ENCODE assay signal across 11 mouse cellular contexts in genomic region chr7:46740041-46740440, GRCm38 (mm10). TPM values are rescaled to one million over a fixed set of nuclear protein-coding genes. Genes with fewer than 3 reads are reported as not detected.
"Had no signal": no experiment of that assay in that cellular context is flagged by ENCODE, and none has a peak within 500 bp of the region (broad histone marks: within the 10 kb centered on the region; RNA-seq: fewer than 3 reads in every experiment).

No protein-coding gene starts in this region.

RNA-seq across cellular contexts. Expression of gene Saa1, which starts 2.7 kb away (rescaled TPM):
- polyA plus RNA-seq: neural tube, embryonic 14.5 days; small intestine, adult 2 months; spleen, adult 2 months; urinary bladder, adult 2 months had no signal

RNA-seq across cellular contexts. Expression of gene Saa4, which starts 7.6 kb away (rescaled TPM):
- polyA plus RNA-seq: neural tube, embryonic 13.5 days; neural tube, embryonic 14.5 days; neural tube, embryonic 15.5 days; small intestine, adult 2 months; spleen, adult 2 months; stomach, embryonic 14.5 days; stomach, postnatal 0 days; urinary bladder, adult 2 months had no signal

RNA-seq across cellular contexts. Expression of gene Saa2, which starts 11.5 kb away (rescaled TPM):
- polyA plus RNA-seq: neural tube, embryonic 13.5 days; neural tube, embryonic 14.5 days; neural tube, embryonic 15.5 days; small intestine, adult 2 months; spleen, adult 2 months; stomach, embryonic 14.5 days; stomach, embryonic 15.5 days; stomach, embryonic 16.5 days; testis, adult 2 months; urinary bladder, adult 2 months had no signal

RNA-seq across cellular contexts. Expression of gene Saa3, which starts 24.5 kb away (rescaled TPM):
- polyA plus RNA-seq: stomach, embryonic 14.5 days; testis, adult 2 months had no signal
